Mouse (Mus musculus): ENCODE data around the gene Coil. TPM values are rescaled to one million over a fixed set of nuclear protein-coding genes. Genes with fewer than 3 reads are reported as not detected.
"Not testable (repeated sequence)": the region's sequence is repeated elsewhere in the genome, so short reads cannot be mapped to it uniquely, and the experiment has no call there.

Gene Coil
- total RNA-seq, 1 experiment = 37.8 TPM

GRCm38 (mm10) chr11:88997343-88997742 is 27.3 kb downstream of the Coil start:
- H3K4me1 ChIP-seq (ENCODE audit: control insufficient read depth in 2 of 2, insufficient read depth in 2 of 2, low read length in 2 of 2, poor library complexity in 1 of 2) = peaks cover 8 to 24% of the 10 kb centered on the region in 2 experiments
- TF ChIP-seq ZNF384 (IDR thresholded peaks at IDR 0.05; ENCODE audit: low read depth, low read length) = peak; percentile 32; the same call in 1 of the 2 replicates
- TF ChIP-seq MAFK (IDR thresholded peaks at IDR 0.05; ENCODE audit: insufficient read depth, low read depth, low read length) = peak; percentile 66; the same call in 1 of the 2 replicates
- H3K27ac ChIP-seq (ENCODE audit: insufficient read depth, low read depth, low read length, poor library complexity, severe bottlenecking) = peak overlapping the region; percentile 92; the same call in 1 of the 2 replicates
- H3K9me3 ChIP-seq (ENCODE audit: control insufficient read depth, insufficient read depth, low read depth, low read length); H3K4me3 ChIP-seq (ENCODE audit: insufficient read depth in 1 of 2, low read depth in 1 of 2, low read length in 2 of 2, poor library complexity in 1 of 2, severe bottlenecking in 1 of 2); DNase-seq (ENCODE audit: low read depth, low spot score); H3K9ac ChIP-seq (ENCODE audit: insufficient read depth, low read depth, low read length, poor library complexity, severe bottlenecking); in situ Hi-C loops (cut with MboI; ENCODE audit: low sequenced_read_pairs in 2 of 2, unreplicated experiment in 2 of 2); H3K36me3 ChIP-seq (ENCODE audit: control insufficient read depth, insufficient read depth, low read length, poor library complexity, severe bottlenecking): not testable (repeated sequence)

DNA sequence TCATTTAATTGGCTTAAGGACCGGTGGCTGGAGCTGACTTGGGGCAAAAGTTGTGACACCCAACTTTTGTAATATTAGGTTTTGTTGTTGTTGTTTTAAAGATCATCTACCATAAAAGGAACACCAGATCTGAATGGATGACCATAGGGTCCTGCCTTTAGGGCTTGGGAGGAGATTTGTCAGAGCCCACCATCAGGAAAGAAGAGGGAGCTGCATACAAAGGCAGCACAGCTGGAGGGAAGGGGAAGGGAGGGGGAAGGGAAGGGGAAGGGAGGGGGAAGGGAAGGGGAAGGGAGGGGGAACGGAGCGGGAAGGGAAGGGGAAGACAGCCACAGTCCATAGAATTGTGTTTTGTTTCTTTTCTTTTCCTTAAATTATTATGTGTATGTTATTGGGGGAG is 28.4 kb downstream of the Coil start:
- no peak for DNase-seq (ENCODE audit: low read depth, low spot score)
- no peak for TF ChIP-seq ZC3H11A (IDR thresholded peaks at IDR 0.05; ENCODE audit: borderline replicate concordance, low read depth, low read length)
- no peak for TF ChIP-seq HCFC1 (IDR thresholded peaks at IDR 0.05; ENCODE audit: borderline replicate concordance, insufficient read depth, low read length)
- TF ChIP-seq CHD2 (IDR thresholded peaks at IDR 0.05; ENCODE audit: low read depth, low read length) = 0 out of 2 replicates have a peak, but pooled peaks have one; percentile 31
- no peak for TF ChIP-seq MAFK (IDR thresholded peaks at IDR 0.05; ENCODE audit: insufficient read depth, low read depth, low read length)
- Histone ChIP-seq H3K27ac (ENCODE audit: insufficient read depth, low read depth, low read length, poor library complexity, severe bottlenecking) (peak overlapping the region; percentile 67; the same call in 1 of the 2 replicates), H3K36me3 (ENCODE audit: control insufficient read depth, insufficient read depth, low read length, poor library complexity, severe bottlenecking) (peaks cover 9% of the 10 kb centered on the region; the same call in 1 of the 2 replicates), H3K4me1 (ENCODE audit: control insufficient read depth in 2 of 2, insufficient read depth in 2 of 2, low read length in 2 of 2, poor library complexity in 1 of 2) (peaks cover 11 to 25% of the 10 kb centered on the region in 2 experiments), H3K9me3 (ENCODE audit: control insufficient read depth, insufficient read depth, low read depth, low read length) (no peaks in the 10 kb centered on the region), H3K4me3 (ENCODE audit: insufficient read depth in 1 of 2, low read depth in 1 of 2, low read length in 2 of 2, poor library complexity in 1 of 2, severe bottlenecking in 1 of 2) (peak overlapping the region; percentile 81 to 91; a peak in 2 of 4 replicates), H3K9ac (ENCODE audit: insufficient read depth, low read depth, low read length, poor library complexity, severe bottlenecking) (no peak overlapping the region)
- in situ Hi-C loops (cut with MboI; ENCODE audit: low sequenced_read_pairs in 2 of 2, unreplicated experiment in 2 of 2) = no loop called here

- peak within 1 kb of the TSS; percentile 67; the same call in 1 of the 2 replicates for H3K27ac ChIP-seq (ENCODE audit: insufficient read depth, low read depth, low read length, poor library complexity, severe bottlenecking)
- H3K4me3 ChIP-seq (ENCODE audit: insufficient read depth in 1 of 2, low read depth in 1 of 2, low read length in 2 of 2, poor library complexity in 1 of 2, severe bottlenecking in 1 of 2) = peak within 1 kb of the TSS; percentile 81 to 91
- H3K9me3 ChIP-seq (ENCODE audit: control insufficient read depth, insufficient read depth, low read depth, low read length) = no peaks in the 10 kb centered on the region
- peak within 1 kb of the TSS; percentile 76 for H3K9ac ChIP-seq (ENCODE audit: insufficient read depth, low read depth, low read length, poor library complexity, severe bottlenecking)
- H3K36me3 ChIP-seq (ENCODE audit: control insufficient read depth, insufficient read depth, low read length, poor library complexity, severe bottlenecking) = peaks cover 13% of the 10 kb centered on the region; the same call in 1 of the 2 replicates
- no peak for TF ChIP-seq CHD2 (IDR thresholded peaks at IDR 0.05; ENCODE audit: low read depth, low read length)
- TF ChIP-seq HCFC1 (IDR thresholded peaks at IDR 0.05; ENCODE audit: borderline replicate concordance, insufficient read depth, low read length) = 0 out of 2 replicates have a peak, but pooled peaks have one; percentile 53
- TF ChIP-seq MAFK (IDR thresholded peaks at IDR 0.05; ENCODE audit: insufficient read depth, low read depth, low read length) = no peak
- no peak for TF ChIP-seq ZC3H11A (IDR thresholded peaks at IDR 0.05; ENCODE audit: borderline replicate concordance, low read depth, low read length)
- no peak for TF ChIP-seq ZNF384 (IDR thresholded peaks at IDR 0.05; ENCODE audit: low read depth, low read length)
- H3K4me1 ChIP-seq (ENCODE audit: control insufficient read depth in 2 of 2, insufficient read depth in 2 of 2, low read length in 2 of 2, poor library complexity in 1 of 2) = peaks cover 15 to 27% of the 10 kb centered on the region in 2 experiments
- DNase-seq (ENCODE audit: low read depth, low spot score) = peak; percentile 95
- in situ Hi-C loops (cut with MboI; ENCODE audit: low sequenced_read_pairs in 2 of 2, unreplicated experiment in 2 of 2) = no loop called here
Observed at GRCm38 (mm10) chr11:88998974-88999722, 29.1 kb downstream of the Coil start, which contains the start of gene Trim25. TSS of gene Trim25 (plus strand) at chr11:88999376.

DNA sequence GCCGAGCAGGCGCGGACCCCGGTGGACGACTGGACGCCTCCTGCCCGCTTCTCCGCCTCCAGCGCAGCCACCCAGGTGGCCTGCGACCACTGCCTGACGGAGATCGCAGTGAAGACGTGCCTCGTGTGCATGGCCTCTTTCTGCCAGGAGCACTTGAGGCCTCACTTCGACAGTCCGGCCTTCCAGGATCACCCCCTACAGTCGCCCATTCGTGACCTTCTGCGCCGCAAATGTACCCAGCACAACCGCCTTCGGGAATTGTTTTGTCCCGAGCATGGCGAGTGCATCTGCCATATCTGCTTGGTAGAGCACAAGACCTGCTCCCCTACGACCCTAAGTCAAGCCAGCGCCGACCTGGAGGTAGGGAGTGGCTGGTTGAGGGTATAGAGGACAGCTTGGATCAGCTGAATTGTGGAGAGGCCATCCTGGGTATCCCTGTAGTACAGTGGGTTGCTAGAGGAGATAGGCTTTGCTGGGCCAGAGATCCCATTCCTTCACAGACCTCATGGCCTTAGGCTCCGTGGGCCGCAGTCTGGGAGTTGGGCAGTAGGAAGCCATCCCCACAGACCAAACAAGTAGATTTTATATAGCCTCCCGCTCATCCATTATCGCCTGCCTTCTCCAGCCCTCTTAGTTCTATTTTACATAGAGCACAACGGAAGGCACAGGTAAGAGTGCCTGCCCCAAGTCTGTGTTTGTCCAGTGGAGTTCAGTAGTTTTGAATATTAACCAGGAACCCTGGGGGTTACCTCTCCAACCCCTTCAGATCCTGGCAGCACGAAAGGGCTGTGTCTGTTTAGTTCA is 29.9 kb downstream of the Coil start:
- peak overlapping the region; percentile 6; the same call in 1 of the 2 replicates for H3K27ac ChIP-seq (ENCODE audit: insufficient read depth, low read depth, low read length, poor library complexity, severe bottlenecking)
- in situ Hi-C loops (cut with MboI; ENCODE audit: low sequenced_read_pairs in 2 of 2, unreplicated experiment in 2 of 2) = no loop called here

More for the DNA sequence above, 29.9 kb downstream of the Coil start:
- Histone ChIP-seq H3K4me3 (ENCODE audit: insufficient read depth in 1 of 2, low read depth in 1 of 2, low read length in 2 of 2, poor library complexity in 1 of 2, severe bottlenecking in 1 of 2) (peak overlapping the region; percentile 81 to 91), H3K36me3 (ENCODE audit: control insufficient read depth, insufficient read depth, low read length, poor library complexity, severe bottlenecking) (peaks cover 17% of the 10 kb centered on the region; the same call in 1 of the 2 replicates), H3K4me1 (ENCODE audit: control insufficient read depth in 2 of 2, insufficient read depth in 2 of 2, low read length in 2 of 2, poor library complexity in 1 of 2) (peaks cover 18 to 22% of the 10 kb centered on the region in 2 experiments), H3K9ac (ENCODE audit: insufficient read depth, low read depth, low read length, poor library complexity, severe bottlenecking) (peak overlapping the region; percentile 76), H3K9me3 (ENCODE audit: control insufficient read depth, insufficient read depth, low read depth, low read length) (no peaks in the 10 kb centered on the region)
- no peak for TF ChIP-seq ZNF384 (IDR thresholded peaks at IDR 0.05; ENCODE audit: low read depth, low read length)
- DNase-seq (ENCODE audit: low read depth, low spot score) = no peak
